Comparison of ENCODE assay signal across 8 mouse cellular contexts in the genomic region with DNA sequence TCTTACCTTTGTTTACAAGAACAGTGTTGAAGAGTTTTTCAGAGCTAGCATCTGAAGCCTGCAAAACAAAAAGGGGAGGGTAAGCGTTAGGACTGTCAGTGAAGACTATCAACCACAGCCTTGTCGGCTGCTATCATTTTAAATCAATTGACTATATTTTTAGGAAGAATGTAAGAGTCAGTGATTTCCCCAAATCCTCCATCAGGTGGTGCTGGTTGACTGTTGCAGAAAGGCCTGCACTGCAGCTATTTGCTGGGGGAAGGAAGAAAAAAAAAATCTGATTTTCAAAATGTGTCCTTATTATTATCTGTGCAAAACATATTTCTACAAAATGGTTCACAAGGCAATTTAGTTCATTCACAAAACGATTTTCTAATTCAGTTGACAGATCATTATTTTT.
DNase-seq lines count a peak whose midpoint lies in the region; ATAC-seq lines count a peak whose summit lies in the region.

No protein-coding gene starts in this region.

- H3K4me3 ChIP-seq in kidney, embryonic 16.5 days (ENCODE audit: low read length), result no peak overlapping the region
- H3K4me3 ChIP-seq in embryonic facial prominence, embryonic 14.5 days (ENCODE audit: low read depth, low read length), result no peak overlapping the region

- H3K9ac ChIP-seq in kidney, embryonic 16.5 days (replicated peaks; ENCODE audit: low read length), result no peak overlapping the region
- no peak overlapping the region for H3K9ac ChIP-seq in embryonic facial prominence, embryonic 14.5 days (ENCODE audit: low read depth, low read length)

- no peak overlapping the region for H3K27ac ChIP-seq in kidney, embryonic 16.5 days (ENCODE audit: low read length)
- H3K27ac ChIP-seq in embryonic facial prominence, embryonic 14.5 days (replicated peaks; ENCODE audit: low read depth, low read length), result no peak overlapping the region

- no peak for ATAC-seq in kidney, embryonic 16.5 days (ENCODE audit: low FRiP score, low TSS enrichment)
- no peak for ATAC-seq in embryonic facial prominence, embryonic 14.5 days (ENCODE audit: low read depth)

- DNase-seq in kidney, adult 9 months, result peak; percentile 46
- DNase-seq in adrenal gland, postnatal 25 days, result peak; percentile 37
- peak; percentile 77 for DNase-seq in embryonic facial prominence, embryonic 14.5 days (ENCODE audit: low spot score)
- DNase-seq in kidney, postnatal 36 days, result peak; percentile 24 to 67
- peak; percentile 18 for DNase-seq in lung, postnatal 25 days (ENCODE audit: low spot score)
- DNase-seq in spleen, postnatal 4 days (ENCODE audit: low spot score in 2 of 2), result no peak
- no peak for DNase-seq in thymus, postnatal 10 days (ENCODE audit: low spot score in 2 of 2)

- WGBS in kidney, embryonic 16.5 days, result 34% methylated on average over 3 of the region's 3 CpGs
- 23% methylated on average over 3 of the region's 3 CpGs for WGBS in embryonic facial prominence, embryonic 14.5 days

- peaks cover 3% of the 10 kb centered on the region; the same call in 1 of the 2 replicates for H3K36me3 ChIP-seq in kidney, embryonic 16.5 days (ENCODE audit: insufficient read depth, low read length)
- H3K36me3 ChIP-seq in embryonic facial prominence, embryonic 14.5 days (ENCODE audit: control insufficient read depth, insufficient read depth, low read length), result peaks cover 9% of the 10 kb centered on the region; the same call in 1 of the 2 replicates

- peaks cover 20% of the 10 kb centered on the region for H3K4me1 ChIP-seq in kidney, embryonic 16.5 days (ENCODE audit: insufficient read depth, low read length)
- H3K4me1 ChIP-seq in embryonic facial prominence, embryonic 14.5 days (ENCODE audit: control insufficient read depth, insufficient read depth, low read length), result peaks cover 27% of the 10 kb centered on the region

- H3K27me3 ChIP-seq in kidney, embryonic 16.5 days (ENCODE audit: insufficient read depth, low read length), result peaks cover 2% of the 10 kb centered on the region; the same call in 1 of the 2 replicates
- no peaks in the 10 kb centered on the region for H3K27me3 ChIP-seq in embryonic facial prominence, embryonic 14.5 days (replicated peaks; ENCODE audit: control insufficient read depth, insufficient read depth, low read length)

- no peak overlapping the region for H3K4me2 ChIP-seq in kidney, embryonic 16.5 days (replicated peaks; ENCODE audit: low read depth, low read length)
- H3K4me2 ChIP-seq in embryonic facial prominence, embryonic 14.5 days (ENCODE audit: low read depth, low read length), result peak overlapping the region; percentile 17; the same call in 1 of the 2 replicates

- no peaks in the 10 kb centered on the region for H3K9me3 ChIP-seq in kidney, embryonic 16.5 days (ENCODE audit: low read length)
- H3K9me3 ChIP-seq in embryonic facial prominence, embryonic 14.5 days (ENCODE audit: control insufficient read depth, low read length), result no peaks in the 10 kb centered on the region

Comparison
In these comparisons a context has a peak if more than half of its experiments do, and no peak if none do; other contexts are left out.
1. DNase-seq: peak in kidney, adult 9 months (single experiment), adrenal gland, postnatal 25 days (single experiment), embryonic facial prominence, embryonic 14.5 days (single experiment), kidney, postnatal 36 days (2 of 2) and lung, postnatal 25 days (single experiment); none in spleen, postnatal 4 days (0 of 2) and thymus, postnatal 10 days (0 of 2).